Mouse (Mus musculus) embryonic facial prominence, embryonic 15.5 days (tissue): ENCODE results near the gene Idh3g. TPM values are rescaled to one million over a fixed set of nuclear protein-coding genes. Genes with fewer than 3 reads are reported as not detected.
A peak's percentile ranks its signal among the peaks of the same experiment; 100 is the strongest.

ENCODE experiments used
- ATAC-seq: fragments of 200-750 bp; cut with Nextera tagmentation; 2 replicates; pipeline ENCODE4 v1.8.0; 2017; ENCODE audit warnings: low read depth, moderate TSS enrichment; ENCODE audit not compliant: insufficient number of reproducible peaks, low FRiP score, low TSS enrichment
- H3K27ac ChIP-seq: fragments of 300-500 bp; sonication (generic); replicated peaks from 2 replicates; pipeline ENCODE4 v1.5.1; 2015; ENCODE audit warnings: mild to moderate bottlenecking, inconsistent platforms
- H3K27me3 ChIP-seq: fragments of 300-500 bp; sonication (generic); 2 replicates; pipeline ENCODE4 v1.6.1; 2015; ENCODE audit warnings: inconsistent platforms
- H3K36me3 ChIP-seq: fragments of 300-500 bp; sonication (generic); 2 replicates; pipeline ENCODE4 v1.6.1; 2015; ENCODE audit warnings: mild to moderate bottlenecking, inconsistent platforms
- H3K4me1 ChIP-seq: fragments of 300-500 bp; sonication (generic); 2 replicates; pipeline ENCODE4 v1.6.1; 2015; ENCODE audit warnings: inconsistent platforms
- H3K4me2 ChIP-seq: fragments of 300-500 bp; sonication (generic); replicated peaks from 2 replicates; pipeline ENCODE4 v1.6.1; 2015; ENCODE audit warnings: mild to moderate bottlenecking, inconsistent platforms
- H3K4me3 ChIP-seq: fragments of 300-500 bp; sonication (generic); replicated peaks from 2 replicates; pipeline ENCODE4 v1.5.1; 2015; ENCODE audit warnings: mild to moderate bottlenecking, inconsistent platforms
- H3K9ac ChIP-seq: fragments of 300-500 bp; sonication (generic); 2 replicates; pipeline ENCODE4 v1.6.1; 2015; ENCODE audit warnings: inconsistent platforms
- H3K9me3 ChIP-seq: fragments of 300-500 bp; sonication (generic); replicated peaks from 2 replicates; pipeline ENCODE4 v1.6.1; 2016; ENCODE audit warnings: inconsistent platforms
- WGBS: fragments of 180-500 bp; shearing (Covaris S2); methylation state at CpG from one replicate; pipeline ENCODE4 v1.1.7; 2015; 5-methylcytosine and 5-hydroxymethylcytosine counted together
- polyA plus RNA-seq: library from polyadenylated mRNA; unstranded; fragments of >200 nt; fragmentation: Nextera tagmentation; extraction: Ambion mirVana; gene quantifications from 2 replicates; pipeline ENCODE4 v1.2.1, GENCODE M21; 2015

The Idh3g gene
- polyA plus RNA-seq: 193 and 199 TPM in 2 replicates

GRCm38 (mm10) chrX:73786364-73787224 is at the start of gene Idh3g, which contains the start of gene Ssr4:
TSS of gene Idh3g (minus strand) at chrX:73786897.
TSS of gene Ssr4 (plus strand) at chrX:73787028.
- peak within 1 kb of the TSS; percentile 51 for H3K4me2 ChIP-seq
- peaks cover 16% of the 10 kb centered on the region for H3K36me3 ChIP-seq
- no peaks in the 10 kb centered on the region for H3K9me3 ChIP-seq
- H3K27ac ChIP-seq: peak within 1 kb of the TSS; percentile 91
- peak; percentile 97 for ATAC-seq
- WGBS: 19% methylated on average over 50 of the region's 52 CpGs
- H3K9ac ChIP-seq: peak within 1 kb of the TSS; percentile 65
- peaks cover 8% of the 10 kb centered on the region for H3K4me1 ChIP-seq
- no peaks in the 10 kb centered on the region for H3K27me3 ChIP-seq
- H3K4me3 ChIP-seq: peak within 1 kb of the TSS; percentile 64

DNA sequence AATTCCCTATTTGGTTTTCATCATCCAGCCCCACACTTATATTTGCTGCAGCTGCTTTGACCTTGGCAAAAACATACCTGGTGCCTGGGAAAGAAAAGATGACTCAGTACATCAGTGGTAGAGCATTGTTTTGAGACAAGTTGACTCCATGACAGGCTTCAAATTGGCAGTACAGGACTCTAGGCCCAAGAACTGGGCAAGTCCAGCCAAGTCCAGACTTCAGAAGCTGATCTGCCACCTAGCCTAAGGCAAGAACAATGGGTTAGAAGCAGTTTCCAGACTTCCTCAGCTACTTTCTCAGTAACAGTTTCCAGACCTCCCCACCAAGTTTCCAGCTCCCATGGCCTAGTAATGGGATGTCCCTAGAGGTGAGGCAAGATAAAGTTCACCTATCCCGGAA is 49.0 kb upstream of the Idh3g start:
- H3K9me3 ChIP-seq: no peaks in the 10 kb centered on the region
- H3K27me3 ChIP-seq: no peaks in the 10 kb centered on the region
- WGBS: 92% methylated on average over 1 of the region's 1 CpGs
- no peak overlapping the region for H3K27ac ChIP-seq
- H3K36me3 ChIP-seq: no peaks in the 10 kb centered on the region
- no peak overlapping the region for H3K9ac ChIP-seq
- H3K4me3 ChIP-seq: no peak overlapping the region
- ATAC-seq: no peak
- H3K4me1 ChIP-seq: no peaks in the 10 kb centered on the region
- no peak overlapping the region for H3K4me2 ChIP-seq

GRCm38 (mm10) chrX:73824185-73825151 is 37.8 kb upstream of the Idh3g start, which contains the start of gene Pdzd4:
TSS of gene Pdzd4 (minus strand) at chrX:73824969.
- peak within 1 kb of the TSS; percentile 51; the same call in 1 of the 2 replicates for H3K27ac ChIP-seq
- peak within 1 kb of the TSS; percentile 61 for H3K4me3 ChIP-seq
- H3K36me3 ChIP-seq: no peaks in the 10 kb centered on the region
- H3K9ac ChIP-seq: peak within 1 kb of the TSS; percentile 63
- no peaks in the 10 kb centered on the region for H3K9me3 ChIP-seq
- H3K27me3 ChIP-seq: peaks cover 8% of the 10 kb centered on the region
- 0 out of 2 replicates have a peak, but pooled peaks cover 3% of the 10 kb centered on the region for H3K4me1 ChIP-seq
- 19% methylated on average over 63 of the region's 84 CpGs for WGBS
- ATAC-seq: peak; percentile 85
- peak within 1 kb of the TSS; percentile 68 for H3K4me2 ChIP-seq

- ATAC-seq: no peak
- no peak overlapping the region for H3K27ac ChIP-seq
- H3K27me3 ChIP-seq: peaks cover 8% of the 10 kb centered on the region
- no peak overlapping the region for H3K9ac ChIP-seq
- 17% methylated on average over 17 of the region's 17 CpGs for WGBS
- H3K36me3 ChIP-seq: no peaks in the 10 kb centered on the region
- peak overlapping the region; percentile 68 for H3K4me2 ChIP-seq
- H3K4me3 ChIP-seq: peak overlapping the region; percentile 61
- H3K9me3 ChIP-seq: no peaks in the 10 kb centered on the region
- H3K4me1 ChIP-seq: 0 out of 2 replicates have a peak, but pooled peaks cover 3% of the 10 kb centered on the region
Measured at GRCm38 (mm10) chrX:73823747-73824146, 37.0 kb upstream of the Idh3g start.

DNA sequence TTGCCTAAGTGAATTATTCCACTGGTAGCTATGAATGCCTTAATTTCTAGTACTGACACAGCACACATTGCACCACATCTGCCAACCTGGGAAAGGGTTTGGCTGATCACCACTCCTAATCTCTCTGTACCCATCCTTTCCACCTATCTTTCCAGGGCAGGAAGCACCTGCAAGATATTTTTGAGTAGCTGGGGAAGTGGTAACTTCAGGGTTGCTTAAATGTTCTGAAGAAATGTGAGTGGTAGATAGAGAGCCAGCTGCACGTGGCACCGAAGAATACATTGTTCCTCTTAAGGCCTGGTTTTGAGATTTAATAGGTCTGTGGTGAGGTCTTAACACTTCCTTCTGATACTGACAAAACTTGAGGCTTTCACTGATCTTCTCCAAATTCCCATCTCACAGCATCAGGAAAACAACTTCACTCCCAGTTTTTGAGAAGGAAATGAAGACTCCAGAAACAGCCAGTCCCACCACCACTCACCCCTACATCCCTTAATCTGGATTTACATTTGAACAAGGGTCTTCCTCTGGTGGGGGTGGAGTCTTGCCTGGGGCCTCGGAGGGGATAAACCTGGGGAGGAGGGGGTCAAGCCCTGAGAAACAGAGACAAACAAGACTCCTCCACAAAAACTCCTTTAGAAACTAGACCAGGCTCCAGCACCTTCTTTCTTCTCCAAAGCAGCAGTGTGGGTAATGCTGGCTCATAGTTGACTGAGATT is 30.1 kb upstream of the Idh3g start:
- H3K27me3 ChIP-seq: no peaks in the 10 kb centered on the region
- WGBS: 57% methylated on average over 3 of the region's 3 CpGs
- no peak for ATAC-seq

DNA sequence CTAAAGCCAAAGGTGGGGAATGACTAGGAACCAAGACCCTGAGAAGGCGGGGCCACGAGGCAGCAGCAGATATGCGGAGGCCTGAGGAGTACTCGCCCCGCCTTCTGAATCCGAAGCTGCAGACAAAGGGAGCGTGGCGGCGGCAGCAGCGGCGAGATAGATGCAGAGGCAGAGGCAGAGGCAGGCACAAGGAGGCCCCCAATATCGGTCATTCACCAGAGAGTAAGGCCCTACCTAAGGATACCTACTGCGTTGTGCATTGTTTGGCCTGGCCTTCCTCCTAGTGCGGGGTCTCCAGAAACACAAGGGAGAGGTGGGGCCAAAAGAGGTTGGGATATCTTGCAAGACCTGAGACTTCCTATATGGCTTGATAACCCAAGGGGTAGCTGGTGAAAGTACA is 28.4 kb upstream of the Idh3g start:
- no peaks in the 10 kb centered on the region for H3K36me3 ChIP-seq
- H3K4me2 ChIP-seq: peak overlapping the region; percentile 41
- no peak for ATAC-seq
- no peak overlapping the region for H3K9ac ChIP-seq
- no peaks in the 10 kb centered on the region for H3K27me3 ChIP-seq
- H3K27ac ChIP-seq: no peak overlapping the region
- no peaks in the 10 kb centered on the region for H3K4me1 ChIP-seq
- 21% methylated on average over 14 of the region's 14 CpGs for WGBS
- no peaks in the 10 kb centered on the region for H3K9me3 ChIP-seq
- H3K4me3 ChIP-seq: peak overlapping the region; percentile 30

More for the DNA sequence above, 30.1 kb upstream of the Idh3g start:
- H3K9ac ChIP-seq: no peak overlapping the region
- H3K27ac ChIP-seq: no peak overlapping the region
- no peak overlapping the region for H3K4me2 ChIP-seq
- H3K36me3 ChIP-seq: no peaks in the 10 kb centered on the region
- no peaks in the 10 kb centered on the region for H3K9me3 ChIP-seq
- no peak overlapping the region for H3K4me3 ChIP-seq
- no peaks in the 10 kb centered on the region for H3K4me1 ChIP-seq

DNA sequence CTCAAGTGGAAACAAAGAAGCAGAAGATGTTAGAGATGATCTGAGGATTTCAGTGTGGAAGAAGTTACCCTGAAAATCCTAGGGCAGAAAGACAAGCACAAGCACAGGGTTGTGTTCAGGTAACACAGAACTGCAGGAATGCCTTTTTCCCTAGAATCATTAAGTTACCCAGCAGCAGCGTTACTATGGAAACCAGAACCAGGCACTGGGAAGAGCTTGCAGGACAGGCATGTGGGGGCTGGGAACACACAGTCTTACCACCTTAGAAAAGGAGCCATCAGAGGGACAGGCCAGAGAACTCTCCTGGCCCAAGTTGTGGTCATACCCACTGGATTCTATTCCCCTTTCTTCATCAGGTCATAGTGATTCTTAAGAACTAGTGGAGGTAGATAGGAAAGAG is 19.1 kb upstream of the Idh3g start:
- Histone ChIP-seq H3K27me3 (no peaks in the 10 kb centered on the region), H3K9ac (no peak overlapping the region), H3K4me2 (no peak overlapping the region), H3K27ac (no peak overlapping the region), H3K36me3 (no peaks in the 10 kb centered on the region), H3K4me3 (no peak overlapping the region), H3K4me1 (no peaks in the 10 kb centered on the region), H3K9me3 (no peaks in the 10 kb centered on the region)
- no peak for ATAC-seq
- 59% methylated on average over 1 of the region's 1 CpGs for WGBS

DNA sequence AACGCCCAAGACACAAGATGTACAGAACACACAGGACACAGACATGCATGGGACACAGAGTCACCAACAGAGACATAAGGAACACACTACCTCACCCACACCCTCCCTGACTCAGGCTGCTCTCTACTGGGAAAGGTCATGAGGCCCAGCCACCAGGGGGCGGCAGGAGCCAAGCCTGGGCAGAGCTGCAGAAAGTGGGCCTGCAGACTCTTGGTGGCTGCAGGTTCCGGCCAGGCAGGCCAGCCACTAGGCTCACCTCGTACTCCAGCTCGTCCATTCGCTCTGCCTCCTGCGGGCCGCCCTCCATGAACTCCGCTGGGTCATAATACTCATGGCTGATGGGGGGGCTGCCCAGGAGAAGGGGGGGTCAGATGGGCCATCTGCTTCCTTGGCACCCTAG is 11.8 kb upstream of the Idh3g start:
- no peak overlapping the region for H3K27ac ChIP-seq
- H3K36me3 ChIP-seq: no peaks in the 10 kb centered on the region
- no peaks in the 10 kb centered on the region; the same call in 1 of the 2 replicates for H3K27me3 ChIP-seq
- WGBS: 50% methylated on average over 9 of the region's 9 CpGs
- H3K4me1 ChIP-seq: no peaks in the 10 kb centered on the region
- no peak overlapping the region for H3K4me2 ChIP-seq
- peak; percentile 54; the same call in 1 of the 2 replicates for ATAC-seq
- no peaks in the 10 kb centered on the region for H3K9me3 ChIP-seq
- no peak overlapping the region for H3K9ac ChIP-seq
- H3K4me3 ChIP-seq: no peak overlapping the region

GRCm38 (mm10) chrX:73797511-73797910 is 10.8 kb upstream of the Idh3g start:
- 84% methylated on average over 2 of the region's 2 CpGs for WGBS
- Histone ChIP-seq H3K4me2 (no peak overlapping the region), H3K36me3 (no peaks in the 10 kb centered on the region), H3K27me3 (no peaks in the 10 kb centered on the region; the same call in 1 of the 2 replicates), H3K4me3 (no peak overlapping the region), H3K9me3 (no peaks in the 10 kb centered on the region), H3K4me1 (no peaks in the 10 kb centered on the region), H3K27ac (no peak overlapping the region), H3K9ac (no peak overlapping the region)
- ATAC-seq: no peak

GRCm38 (mm10) chrX:73793505-73793904 is 6.8 kb upstream of the Idh3g start:
- no peaks in the 10 kb centered on the region; the same call in 1 of the 2 replicates for H3K27me3 ChIP-seq
- no peak overlapping the region for H3K9ac ChIP-seq
- H3K4me3 ChIP-seq: no peak overlapping the region
- H3K27ac ChIP-seq: no peak overlapping the region
- no peak overlapping the region for H3K4me2 ChIP-seq
- 80% methylated on average over 1 of the region's 1 CpGs for WGBS
- ATAC-seq: no peak
- peaks cover under 1% of the 10 kb centered on the region; the same call in 1 of the 2 replicates for H3K4me1 ChIP-seq
- H3K9me3 ChIP-seq: no peaks in the 10 kb centered on the region
- peaks cover 16% of the 10 kb centered on the region; the same call in 1 of the 2 replicates for H3K36me3 ChIP-seq
